Mouse (Mus musculus): ENCODE data around the gene Tas2r124.

Gene Tas2r124

DNA sequence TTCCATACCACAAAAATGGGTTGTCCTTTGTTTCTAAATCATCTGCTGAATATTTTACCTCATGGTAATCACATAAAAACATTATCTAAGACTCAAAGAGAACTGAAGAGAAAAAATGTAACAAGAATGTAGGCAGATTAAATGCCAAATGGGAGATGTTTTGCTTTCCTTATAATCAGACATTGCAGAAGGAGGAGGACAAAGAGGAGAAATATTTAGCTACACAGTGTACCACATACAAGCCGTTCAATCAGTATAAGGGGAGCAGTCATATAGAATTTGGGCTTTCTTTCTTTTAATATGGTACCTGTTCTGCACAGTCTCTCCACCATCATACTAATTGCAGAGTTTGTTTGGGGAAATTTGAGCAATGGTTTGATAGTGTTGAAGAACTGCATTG is at the start of gene Tas2r124:
Tas2r124 (plus strand) TSS at position 301 of the 400 bp plus-strand sequence.
- no peak for DNase-seq (ENCODE audit: low read depth, low spot score)

DNA sequence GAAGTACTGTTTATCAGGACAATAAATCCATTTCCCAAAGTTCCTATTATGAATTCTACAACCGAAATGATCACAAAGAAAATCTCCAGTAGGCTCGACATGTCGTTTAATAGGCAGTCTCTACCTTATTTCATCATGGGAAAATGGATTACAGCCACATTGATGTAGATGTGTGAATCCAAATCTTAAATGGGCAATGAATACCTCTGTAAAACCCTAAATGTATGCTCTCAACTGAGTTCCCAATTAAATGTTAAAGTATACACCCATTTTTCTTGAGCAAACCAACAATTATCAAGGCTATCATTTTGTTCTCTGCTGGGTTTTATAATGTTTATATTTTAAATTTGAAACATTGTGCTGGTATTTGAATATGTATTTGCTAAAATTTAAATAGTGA is 42.7 kb upstream of the Tas2r124 start, which contains the start of gene Tas2r122:
Tas2r122 (minus strand) TSS at position 101 of the 400 bp plus-strand sequence.
- no peak for DNase-seq (ENCODE audit: low read depth, low spot score)

DNA sequence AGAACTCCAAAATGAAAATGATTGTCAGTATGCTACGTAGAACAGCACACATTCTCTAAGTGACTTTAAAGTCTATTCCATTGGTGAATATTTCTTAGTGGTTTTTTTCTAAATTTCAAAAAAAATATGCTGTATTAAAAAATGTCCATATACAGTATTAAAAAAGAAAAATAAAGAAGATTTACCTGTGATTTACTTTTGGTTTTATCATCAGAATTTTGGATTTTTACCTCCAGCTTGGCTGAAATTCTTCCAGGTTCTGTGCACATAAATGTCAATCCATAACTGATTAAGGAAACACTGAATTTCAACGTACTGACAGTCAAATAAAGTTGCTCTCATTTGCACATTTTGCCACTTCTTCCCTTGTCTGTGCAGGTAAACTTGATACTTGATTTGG is 16.6 kb upstream of the Tas2r124 start, which contains the start of gene Tas2r115:
Tas2r115 (minus strand) TSS at position 101 of the 400 bp plus-strand sequence.
- no peak for DNase-seq (ENCODE audit: low read depth, low spot score)

DNA sequence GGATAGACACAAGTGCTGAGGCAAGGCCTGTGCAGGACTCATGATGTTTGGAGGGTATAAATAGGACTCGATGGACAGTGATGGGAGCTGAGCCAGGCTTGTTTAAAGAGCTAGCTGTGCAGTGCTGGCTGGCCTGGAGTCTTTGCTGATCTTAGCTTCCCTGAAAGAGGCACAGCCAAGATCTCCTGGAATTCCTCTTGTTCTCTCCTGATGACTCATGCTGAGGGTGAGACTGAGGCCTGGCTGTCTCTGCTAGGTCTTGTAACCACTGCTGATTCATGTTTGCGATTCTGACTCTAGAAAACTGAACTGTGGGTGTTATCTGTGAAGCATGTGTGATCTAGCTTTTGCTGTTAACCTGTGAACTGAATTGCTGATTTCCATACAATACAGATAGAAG is 4.3 kb upstream of the Tas2r124 start:
- DNase-seq (ENCODE audit: low read depth, low spot score), result no peak

DNA sequence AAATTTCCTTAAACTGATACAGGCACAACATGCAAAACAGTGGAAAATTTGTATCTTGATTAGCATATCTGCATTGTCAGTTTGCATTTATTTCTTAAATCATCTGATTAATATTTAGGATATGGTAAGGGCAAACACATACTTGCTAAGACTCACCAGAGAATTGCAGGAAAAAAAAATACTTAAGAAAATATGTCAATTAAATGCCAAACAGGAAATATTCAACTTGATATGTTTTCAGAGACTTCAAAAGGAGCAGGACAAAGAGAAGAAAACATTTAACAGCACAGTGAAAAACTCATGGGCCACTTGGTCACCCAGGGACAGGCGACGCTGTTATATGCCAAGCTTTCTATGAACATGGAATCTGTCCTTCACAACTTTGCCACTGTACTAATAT is 7.3 kb downstream of the Tas2r124 start, which contains the start of gene Tas2r102:
Tas2r102 (plus strand) TSS at position 301 of the 400 bp plus-strand sequence.
- no peak for DNase-seq (ENCODE audit: low read depth, low spot score)

DNA sequence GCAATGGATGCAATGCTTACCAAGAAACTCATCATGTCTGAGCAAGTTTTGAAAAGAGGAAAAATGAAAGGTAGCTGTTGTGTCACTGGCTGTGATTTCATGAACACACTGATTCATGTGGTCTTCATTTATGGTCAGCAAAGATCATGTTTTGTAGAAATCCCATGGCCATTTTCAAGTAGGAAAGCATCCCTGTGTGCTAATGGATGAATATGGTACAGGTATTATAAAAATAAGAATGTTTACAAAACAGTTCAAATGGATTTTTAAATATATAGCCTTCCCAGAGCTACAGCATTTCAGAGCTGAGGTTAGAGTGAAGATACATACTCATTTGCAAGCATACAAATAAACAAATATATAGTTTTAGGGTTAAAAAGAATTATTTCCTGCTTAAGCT is 23.5 kb downstream of the Tas2r124 start, which contains the start of gene Tas2r136:
Tas2r136 (minus strand) TSS at position 101 of the 400 bp plus-strand sequence.
- DNase-seq (ENCODE audit: low read depth, low spot score), result no peak

DNA sequence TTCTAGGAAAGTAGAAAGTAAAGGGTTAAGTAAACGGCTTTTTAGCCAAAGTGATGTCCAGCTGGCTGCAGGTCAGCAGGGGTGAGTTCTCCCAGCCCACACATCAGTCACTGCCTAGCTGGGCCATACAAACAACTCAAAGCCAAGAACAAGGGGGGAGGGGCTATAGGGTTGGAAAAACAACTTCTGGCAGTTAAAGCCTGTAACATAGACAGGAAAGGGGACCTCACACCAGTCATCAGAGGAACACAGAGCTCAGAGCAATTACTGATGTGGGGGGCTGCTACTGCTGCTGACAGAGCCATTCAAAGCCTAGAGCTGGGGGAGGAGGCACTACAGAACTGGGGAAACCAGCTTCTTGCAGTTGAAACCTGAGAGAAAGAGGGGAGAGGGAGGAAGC is 40.9 kb downstream of the Tas2r124 start:
- DNase-seq (ENCODE audit: low read depth, low spot score), result no peak

DNA sequence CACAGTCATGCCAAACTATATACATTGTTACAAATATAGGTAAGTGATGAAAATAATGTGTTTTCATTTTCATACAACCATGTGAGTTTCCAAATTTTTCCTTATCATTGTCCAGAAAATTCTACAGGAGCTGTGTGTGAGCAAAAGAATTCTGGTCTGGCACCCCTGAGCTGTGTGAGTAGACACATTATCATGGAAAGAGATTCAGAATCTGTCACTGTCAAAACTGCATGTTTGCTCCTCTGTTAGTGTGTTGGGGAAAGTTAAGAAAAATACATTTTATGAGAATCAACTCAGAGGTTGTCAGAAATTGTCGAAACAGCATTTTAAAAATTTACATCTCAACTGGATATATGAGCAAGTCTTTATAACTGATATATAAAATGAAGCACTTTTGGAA is 48.0 kb downstream of the Tas2r124 start, which contains the start of gene Tas2r117:
Tas2r117 (plus strand) TSS at position 301 of the 400 bp plus-strand sequence.
- DNase-seq (ENCODE audit: low read depth, low spot score), result no peak

Data from retina, adult 2 months (tissue).